Mouse (Mus musculus) spleen, postnatal 36 days (tissue): ENCODE results near the gene Cnn1.
A peak's percentile ranks its signal among the peaks of the same experiment; 100 is the strongest.

Experiments
- DNase-seq, 2 experiments: peaks; one replicate each; pipeline ENCODE4 v3.0.0; 2022; ENCODE audit warnings: low spot score in 2 of 2, mixed read lengths in 1 of 2

Cnn1 gene

GRCm38 (mm10) chr9:22098993-22099696, at the start of gene Cnn1:
TSS of gene Cnn1 (plus strand) at chr9:22099216.
- DNase-seq: no peak

GRCm38 (mm10) chr9:22049315-22049714, 49.7 kb upstream of the Cnn1 start:
- no peak for DNase-seq

- DNase-seq: no peak
Observed at GRCm38 (mm10) chr9:22049721-22050270, 49.2 kb upstream of the Cnn1 start.

- peak in 1 of 2 experiments; percentile 37 for DNase-seq
Observed at GRCm38 (mm10) chr9:22050351-22050889, 48.6 kb upstream of the Cnn1 start.

DNA sequence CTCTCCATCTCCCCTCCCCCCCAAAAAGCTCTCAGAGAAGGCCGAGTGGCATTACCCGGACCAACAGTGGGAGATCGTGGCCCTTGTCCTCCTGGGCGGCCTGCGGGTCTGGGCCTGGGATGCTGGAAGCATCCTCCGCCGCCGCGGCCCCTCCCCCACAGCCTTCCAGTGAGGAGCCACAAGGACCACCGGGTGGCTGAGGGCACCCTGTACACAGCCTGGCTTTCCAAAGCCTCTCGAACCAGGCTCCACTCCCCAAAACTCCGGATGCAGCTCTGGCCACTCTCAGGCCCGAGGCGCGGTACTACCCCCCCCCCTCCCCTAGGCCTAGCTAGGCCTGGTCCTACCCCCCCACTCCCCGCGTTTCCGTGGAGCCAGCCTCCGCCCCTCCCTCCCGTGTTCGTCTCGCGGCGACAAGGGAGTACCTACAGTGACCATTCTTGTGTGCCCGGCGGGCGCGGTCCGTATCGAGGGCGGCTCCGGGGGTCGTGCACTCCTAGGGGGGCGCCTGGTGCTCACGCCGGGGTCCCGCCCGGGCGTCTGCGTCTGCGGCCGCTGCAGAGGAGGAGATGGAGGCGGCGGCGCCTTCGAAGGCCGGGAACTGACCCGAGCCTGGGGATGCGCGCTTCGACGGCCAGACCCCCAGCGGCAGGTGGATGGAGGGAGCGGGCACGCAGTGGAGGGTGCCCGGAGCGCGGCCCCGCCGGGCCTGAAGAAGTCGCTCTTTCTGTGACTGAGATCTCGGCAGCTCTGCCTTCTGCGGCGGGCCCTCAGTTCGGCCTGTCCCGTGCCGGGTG, 47.7 kb upstream of the Cnn1 start:
- no peak for DNase-seq

DNA sequence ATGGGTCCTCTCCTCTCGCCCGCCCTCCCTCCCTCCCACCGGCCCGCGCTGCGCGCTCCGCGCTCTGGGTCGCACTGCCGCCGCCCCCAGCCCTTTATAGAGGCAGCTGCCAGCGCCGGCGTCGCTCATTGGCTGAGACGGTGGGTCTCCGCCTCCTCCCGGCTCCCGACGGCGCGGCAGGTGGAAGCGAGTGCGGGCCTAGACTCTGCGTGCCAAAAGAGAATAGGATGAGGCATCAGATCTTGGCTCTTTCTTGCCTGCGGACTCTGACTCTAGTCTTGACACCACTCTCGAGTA, 47.1 kb upstream of the Cnn1 start, which contains the start of gene Elavl3:
Elavl3 (minus strand) TSS at position 66 of the 297 bp plus-strand sequence.
- no peak for DNase-seq

- no peak for DNase-seq
Observed at GRCm38 (mm10) chr9:22053657-22054056, 45.4 kb upstream of the Cnn1 start.

DNA sequence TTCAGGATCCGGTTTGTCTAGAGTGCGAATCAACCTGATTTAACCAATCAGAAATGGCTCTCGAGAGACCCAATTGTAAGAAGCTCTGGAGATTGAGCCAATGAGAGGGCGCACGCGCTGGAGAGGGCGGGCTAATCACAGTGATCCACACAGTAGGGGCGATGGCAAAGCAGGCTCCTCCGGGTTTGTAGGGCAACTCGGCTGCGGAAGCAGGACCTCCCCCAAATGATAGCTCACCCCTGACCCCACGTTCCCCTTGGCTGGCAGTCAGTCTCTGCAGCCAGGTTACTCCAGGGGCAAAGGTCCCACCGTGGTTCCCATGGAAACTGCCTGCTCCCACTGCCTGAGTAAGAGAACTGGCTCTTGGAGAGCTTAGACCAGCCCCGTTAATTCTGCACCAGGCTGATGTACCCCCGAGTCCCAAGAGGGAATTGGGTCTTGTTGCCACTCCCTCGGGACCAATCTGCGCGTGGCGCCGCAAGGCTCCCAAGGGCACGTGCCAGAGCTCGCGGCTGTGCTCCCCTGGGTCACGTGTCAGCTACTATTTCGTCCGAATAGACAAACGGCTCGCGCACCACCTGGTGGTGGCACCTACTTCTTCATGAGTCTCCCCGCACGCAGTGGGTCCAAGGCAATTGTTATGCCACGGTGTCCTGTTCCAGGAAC, 44.5 kb upstream of the Cnn1 start:
- DNase-seq: peak; percentile 76 to 80

DNA sequence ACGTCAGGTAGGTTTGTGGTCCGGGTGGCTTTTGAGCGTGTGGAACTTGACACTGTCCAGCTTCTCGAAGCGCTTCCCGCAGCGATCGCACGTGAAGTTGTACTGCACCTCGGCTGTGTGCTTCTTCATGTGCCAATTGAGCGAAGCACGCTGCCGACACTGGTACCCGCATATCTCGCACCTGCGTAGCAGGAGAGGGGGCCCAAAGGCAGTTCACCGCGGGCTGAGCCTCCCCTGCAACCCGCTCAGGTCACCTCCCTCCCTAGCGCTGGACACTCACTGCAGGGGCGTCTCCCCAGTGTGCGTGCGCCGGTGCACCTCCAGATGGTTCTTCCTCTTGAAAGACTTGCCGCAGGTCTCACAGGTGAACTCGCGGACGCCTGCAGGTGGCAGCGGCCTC, 43.3 kb upstream of the Cnn1 start:
- DNase-seq: no peak

DNA sequence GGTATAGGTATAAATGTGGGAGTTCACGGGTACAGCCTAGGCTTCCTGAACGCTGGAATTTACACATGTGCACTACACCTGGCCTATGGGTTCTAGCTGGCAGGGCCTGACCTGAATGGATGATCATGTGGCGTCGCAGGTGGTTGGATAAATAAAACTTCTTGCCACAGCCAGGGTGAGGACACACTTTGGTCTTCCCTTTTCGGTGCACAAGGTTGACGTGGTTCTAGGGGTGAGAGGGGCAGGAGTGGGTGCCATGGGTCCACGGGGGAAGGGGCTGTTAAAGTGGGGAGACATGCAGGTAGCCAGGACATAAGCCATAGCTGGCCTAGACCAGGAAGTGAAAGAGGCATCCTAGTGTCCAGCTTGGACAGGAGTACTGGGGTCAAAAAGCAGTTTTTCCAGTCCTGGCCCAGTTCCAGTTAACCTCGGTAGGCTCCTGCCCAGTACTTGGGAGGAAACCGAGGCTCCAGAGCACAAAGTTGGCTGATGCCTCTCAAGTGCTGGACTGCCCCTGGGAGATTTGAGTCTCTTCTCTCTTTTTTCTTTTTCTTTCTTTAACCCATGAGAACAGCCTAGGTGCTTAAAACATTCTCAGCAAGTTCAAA, 42.6 kb upstream of the Cnn1 start:
- no peak for DNase-seq

GRCm38 (mm10) chr9:22057031-22057517, 41.9 kb upstream of the Cnn1 start:
- DNase-seq: no peak

DNA sequence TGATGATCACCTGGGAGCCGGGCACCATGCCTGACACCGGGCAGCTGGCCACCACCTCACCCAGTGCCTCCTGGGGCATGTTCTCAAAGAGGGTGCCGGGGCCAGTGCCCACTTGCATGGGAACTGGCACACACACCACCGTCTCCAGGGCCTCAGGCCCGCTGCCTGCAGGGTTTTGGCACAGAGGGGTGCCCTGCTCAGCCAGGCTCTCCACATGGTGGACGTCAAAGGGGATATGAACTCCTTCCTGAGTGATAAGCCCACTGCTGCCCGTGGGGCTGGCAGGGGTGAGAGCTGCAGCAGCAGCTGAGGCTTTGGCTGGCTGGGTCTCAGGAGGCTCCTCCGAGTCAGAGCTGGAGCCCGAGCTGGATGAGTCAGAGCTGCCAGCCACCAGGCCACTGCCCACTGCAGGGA, 41.0 kb upstream of the Cnn1 start:
- no peak for DNase-seq

GRCm38 (mm10) chr9:22061339-22061738, 37.7 kb upstream of the Cnn1 start:
- DNase-seq: no peak

GRCm38 (mm10) chr9:22064341-22064740, 34.7 kb upstream of the Cnn1 start:
- DNase-seq: no peak

- no peak for DNase-seq
Observed at GRCm38 (mm10) chr9:22065642-22066041, 33.4 kb upstream of the Cnn1 start.

DNA sequence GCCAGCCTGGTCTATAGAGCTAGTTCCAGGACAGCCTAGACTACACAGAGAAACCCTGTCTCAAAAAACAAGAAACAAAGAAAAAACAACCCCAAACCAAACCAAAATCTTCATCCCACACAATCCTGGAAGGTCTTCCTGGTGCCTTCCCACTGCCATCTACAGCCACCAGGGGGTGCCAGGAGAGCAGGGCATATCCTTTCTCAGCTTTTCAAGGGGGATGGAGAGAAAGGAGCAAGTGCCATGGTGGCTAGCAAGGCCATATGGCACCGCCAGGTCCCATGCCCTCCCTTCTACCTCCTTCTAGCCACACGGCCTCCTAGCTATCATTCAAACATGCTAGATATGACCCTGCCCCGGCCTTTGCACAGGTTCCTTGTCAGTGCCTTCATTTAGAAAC, 32.6 kb upstream of the Cnn1 start:
- peak; percentile 50 to 61 for DNase-seq

- no peak for DNase-seq
Observed at GRCm38 (mm10) chr9:22067195-22067594, 31.8 kb upstream of the Cnn1 start.

GRCm38 (mm10) chr9:22069881-22070553, 29.0 kb upstream of the Cnn1 start:
- no peak for DNase-seq

GRCm38 (mm10) chr9:22070791-22071573, 28.0 kb upstream of the Cnn1 start, which contains the start of the genes Gm49318 and Zfp653:
TSS of gene Gm49318 (minus strand) at chr9:22071259.
TSS of gene Zfp653 (minus strand) at chr9:22071376.
- peak; percentile 96 to 97 for DNase-seq

GRCm38 (mm10) chr9:22072276-22072675, 26.7 kb upstream of the Cnn1 start:
- no peak for DNase-seq
